Mouse (Mus musculus): ENCODE measurements around the gene Cdc42ep2. TPM values are rescaled to one million over a fixed set of nuclear protein-coding genes. Genes with fewer than 3 reads are reported as not detected.

Cdc42ep2 gene
- polyA plus RNA-seq, 1 experiment from 2014 or later, result 17.4 TPM

DNA sequence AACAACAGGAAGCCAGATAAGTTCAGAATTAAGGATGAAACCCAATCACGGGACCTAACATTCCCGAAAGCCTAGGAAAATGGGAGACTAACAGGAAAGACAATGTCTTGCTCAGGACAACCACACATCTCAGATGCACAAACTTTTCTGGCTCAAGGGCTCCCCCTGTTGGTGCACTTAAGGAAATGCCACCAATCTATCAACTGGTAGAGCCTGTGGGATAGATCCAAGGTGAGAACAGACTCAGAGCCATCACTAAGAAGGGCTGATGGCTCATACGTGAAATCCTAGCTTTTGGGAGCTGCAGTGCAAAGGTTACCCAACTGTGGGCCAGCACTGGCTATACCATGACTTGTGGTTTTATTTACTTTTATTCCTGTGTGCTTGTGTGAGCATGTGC, 32.1 kb upstream of the Cdc42ep2 start:
- Histone ChIP-seq H3K27ac (ENCODE audit: low read depth, low read length) (no peak overlapping the region), H3K9ac (replicated peaks; ENCODE audit: low read depth, low read length) (no peak overlapping the region), H3K27me3 (ENCODE audit: control insufficient read depth, insufficient read depth, low read length) (no peaks in the 10 kb centered on the region), H3K4me1 (ENCODE audit: control insufficient read depth, insufficient read depth, low read length) (no peaks in the 10 kb centered on the region), H3K9me3 (ENCODE audit: control insufficient read depth, low read length) (no peaks in the 10 kb centered on the region), H3K36me3 (ENCODE audit: control insufficient read depth, insufficient read depth, low read length) (peaks cover 3% of the 10 kb centered on the region), H3K4me2 (ENCODE audit: low read depth, low read length) (no peak overlapping the region), H3K4me3 (ENCODE audit: low read depth, low read length) (no peak overlapping the region)
- no peak for ATAC-seq (ENCODE audit: low read depth)
- WGBS, result 29% methylated on average over 3 of the region's 3 CpGs

GRCm38 (mm10) chr19:5955704-5956670, 31.4 kb upstream of the Cdc42ep2 start:
- Histone ChIP-seq H3K4me1 (ENCODE audit: control insufficient read depth, insufficient read depth, low read length) (no peaks in the 10 kb centered on the region), H3K27ac (ENCODE audit: low read depth, low read length) (no peak overlapping the region), H3K36me3 (ENCODE audit: control insufficient read depth, insufficient read depth, low read length) (peaks cover 6% of the 10 kb centered on the region), H3K9ac (replicated peaks; ENCODE audit: low read depth, low read length) (no peak overlapping the region), H3K27me3 (ENCODE audit: control insufficient read depth, insufficient read depth, low read length) (no peaks in the 10 kb centered on the region), H3K9me3 (ENCODE audit: control insufficient read depth, low read length) (no peaks in the 10 kb centered on the region), H3K4me3 (ENCODE audit: low read depth, low read length) (no peak overlapping the region), H3K4me2 (ENCODE audit: low read depth, low read length) (no peak overlapping the region)
- ATAC-seq (ENCODE audit: low read depth), result no peak
- 88% methylated on average over 28 of the region's 28 CpGs for WGBS

- Histone ChIP-seq H3K4me3 (ENCODE audit: low read depth, low read length) (no peak overlapping the region), H3K9me3 (ENCODE audit: control insufficient read depth, low read length) (no peaks in the 10 kb centered on the region), H3K36me3 (ENCODE audit: control insufficient read depth, insufficient read depth, low read length) (peaks cover 14% of the 10 kb centered on the region), H3K9ac (replicated peaks; ENCODE audit: low read depth, low read length) (no peak overlapping the region), H3K4me1 (ENCODE audit: control insufficient read depth, insufficient read depth, low read length) (no peaks in the 10 kb centered on the region), H3K27ac (ENCODE audit: low read depth, low read length) (no peak overlapping the region), H3K27me3 (ENCODE audit: control insufficient read depth, insufficient read depth, low read length) (no peaks in the 10 kb centered on the region), H3K4me2 (ENCODE audit: low read depth, low read length) (no peak overlapping the region)
- no peak for ATAC-seq (ENCODE audit: low read depth)
- WGBS, result 98% methylated on average over 10 of the region's 10 CpGs
Measured at GRCm38 (mm10) chr19:5954936-5955335, 30.3 kb upstream of the Cdc42ep2 start.

- no peaks in the 10 kb centered on the region for H3K4me1 ChIP-seq (ENCODE audit: control insufficient read depth, insufficient read depth, low read length)
- H3K36me3 ChIP-seq (ENCODE audit: control insufficient read depth, insufficient read depth, low read length), result peaks cover 14% of the 10 kb centered on the region
- no peak overlapping the region for H3K4me3 ChIP-seq (ENCODE audit: low read depth, low read length)
- H3K27ac ChIP-seq (ENCODE audit: low read depth, low read length), result no peak overlapping the region
- ATAC-seq (ENCODE audit: low read depth), result no peak
- H3K4me2 ChIP-seq (ENCODE audit: low read depth, low read length), result no peak overlapping the region
- WGBS, result 68% methylated on average over 22 of the region's 22 CpGs
- no peak overlapping the region for H3K9ac ChIP-seq (replicated peaks; ENCODE audit: low read depth, low read length)
- H3K27me3 ChIP-seq (ENCODE audit: control insufficient read depth, insufficient read depth, low read length), result no peaks in the 10 kb centered on the region
- no peaks in the 10 kb centered on the region for H3K9me3 ChIP-seq (ENCODE audit: control insufficient read depth, low read length)
Measured at GRCm38 (mm10) chr19:5954031-5954710, 29.6 kb upstream of the Cdc42ep2 start.

GRCm38 (mm10) chr19:5953201-5953770, 28.7 kb upstream of the Cdc42ep2 start:
- Histone ChIP-seq H3K9me3 (ENCODE audit: control insufficient read depth, low read length) (no peaks in the 10 kb centered on the region), H3K9ac (replicated peaks; ENCODE audit: low read depth, low read length) (no peak overlapping the region), H3K4me1 (ENCODE audit: control insufficient read depth, insufficient read depth, low read length) (no peaks in the 10 kb centered on the region), H3K27ac (ENCODE audit: low read depth, low read length) (no peak overlapping the region), H3K4me3 (ENCODE audit: low read depth, low read length) (no peak overlapping the region), H3K4me2 (ENCODE audit: low read depth, low read length) (no peak overlapping the region), H3K36me3 (ENCODE audit: control insufficient read depth, insufficient read depth, low read length) (peaks cover 14% of the 10 kb centered on the region), H3K27me3 (ENCODE audit: control insufficient read depth, insufficient read depth, low read length) (no peaks in the 10 kb centered on the region)
- WGBS, result 95% methylated on average over 19 of the region's 19 CpGs
- ATAC-seq (ENCODE audit: low read depth), result no peak

- H3K36me3 ChIP-seq (ENCODE audit: control insufficient read depth, insufficient read depth, low read length), result peaks cover 14% of the 10 kb centered on the region
- H3K4me1 ChIP-seq (ENCODE audit: control insufficient read depth, insufficient read depth, low read length), result no peaks in the 10 kb centered on the region
- H3K4me3 ChIP-seq (ENCODE audit: low read depth, low read length), result no peak overlapping the region
- ATAC-seq (ENCODE audit: low read depth), result no peak
- no peak overlapping the region for H3K4me2 ChIP-seq (ENCODE audit: low read depth, low read length)
- H3K9ac ChIP-seq (replicated peaks; ENCODE audit: low read depth, low read length), result no peak overlapping the region
- H3K9me3 ChIP-seq (ENCODE audit: control insufficient read depth, low read length), result no peaks in the 10 kb centered on the region
- no peaks in the 10 kb centered on the region for H3K27me3 ChIP-seq (ENCODE audit: control insufficient read depth, insufficient read depth, low read length)
- WGBS, result 81% methylated on average over 13 of the region's 13 CpGs
- no peak overlapping the region for H3K27ac ChIP-seq (ENCODE audit: low read depth, low read length)
Measured at GRCm38 (mm10) chr19:5952071-5952691, 27.6 kb upstream of the Cdc42ep2 start.

- H3K4me3 ChIP-seq (ENCODE audit: low read depth, low read length), result no peak overlapping the region
- no peaks in the 10 kb centered on the region for H3K9me3 ChIP-seq (ENCODE audit: control insufficient read depth, low read length)
- H3K36me3 ChIP-seq (ENCODE audit: control insufficient read depth, insufficient read depth, low read length), result peaks cover 14% of the 10 kb centered on the region
- no peaks in the 10 kb centered on the region for H3K27me3 ChIP-seq (ENCODE audit: control insufficient read depth, insufficient read depth, low read length)
- no peaks in the 10 kb centered on the region for H3K4me1 ChIP-seq (ENCODE audit: control insufficient read depth, insufficient read depth, low read length)
- no peak for ATAC-seq (ENCODE audit: low read depth)
- 91% methylated on average over 16 of the region's 16 CpGs for WGBS
- no peak overlapping the region for H3K9ac ChIP-seq (replicated peaks; ENCODE audit: low read depth, low read length)
- H3K4me2 ChIP-seq (ENCODE audit: low read depth, low read length), result no peak overlapping the region
- H3K27ac ChIP-seq (ENCODE audit: low read depth, low read length), result no peak overlapping the region
Measured at GRCm38 (mm10) chr19:5951631-5952030, 27.0 kb upstream of the Cdc42ep2 start.

- no peak overlapping the region for H3K27ac ChIP-seq (ENCODE audit: low read depth, low read length)
- 97% methylated on average over 11 of the region's 11 CpGs for WGBS
Measured at GRCm38 (mm10) chr19:5950218-5950617, 25.6 kb upstream of the Cdc42ep2 start.

More at GRCm38 (mm10) chr19:5950218-5950617, 25.6 kb upstream of the Cdc42ep2 start:
- no peak for ATAC-seq (ENCODE audit: low read depth)
- Histone ChIP-seq H3K4me1 (ENCODE audit: control insufficient read depth, insufficient read depth, low read length) (no peaks in the 10 kb centered on the region), H3K9me3 (ENCODE audit: control insufficient read depth, low read length) (no peaks in the 10 kb centered on the region), H3K9ac (replicated peaks; ENCODE audit: low read depth, low read length) (no peak overlapping the region), H3K4me2 (ENCODE audit: low read depth, low read length) (no peak overlapping the region), H3K4me3 (ENCODE audit: low read depth, low read length) (no peak overlapping the region), H3K27me3 (ENCODE audit: control insufficient read depth, insufficient read depth, low read length) (no peaks in the 10 kb centered on the region), H3K36me3 (ENCODE audit: control insufficient read depth, insufficient read depth, low read length) (peaks cover 14% of the 10 kb centered on the region)
